ENCODE assay signal across 9 mouse cellular contexts in the genomic region with DNA sequence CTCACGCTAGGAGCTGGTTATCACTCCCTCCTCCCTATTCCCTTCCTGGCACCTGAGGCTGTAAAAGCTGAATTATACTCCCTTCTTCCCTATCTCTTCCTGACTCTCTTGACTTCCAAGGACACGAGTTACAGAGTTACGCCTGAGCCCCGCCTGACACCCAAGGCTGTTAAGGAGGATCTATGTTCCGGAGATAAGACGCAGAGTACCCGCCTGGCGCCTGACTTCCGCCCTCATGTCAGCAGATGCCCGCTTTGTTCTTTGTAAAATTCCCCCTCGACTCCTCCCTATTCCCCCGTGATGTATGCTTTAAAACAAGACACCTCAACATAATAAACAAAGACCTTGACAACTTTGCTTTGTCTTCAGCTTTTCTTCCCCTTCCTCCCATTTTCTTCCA. TPM values are rescaled to one million over a fixed set of nuclear protein-coding genes. Genes with fewer than 3 reads are reported as not detected.
DNase-seq lines count a peak whose midpoint lies in the region; ATAC-seq lines count a peak whose summit lies in the region.
"Had no signal": no experiment of that assay in that cellular context is flagged by ENCODE, and none has a peak within 500 bp of the region (broad histone marks: within the 10 kb centered on the region; RNA-seq: fewer than 3 reads in every experiment).

No protein-coding gene starts in this region.

- no peak overlapping the region; the same call in 1 of the 2 replicates for H3K4me2 ChIP-seq in hindbrain, embryonic 12.5 days (replicated peaks)
- H3K4me2 ChIP-seq: liver, embryonic 15.5 days had no signal

- WGBS in hindbrain, embryonic 10.5 days = 28% methylated on average over 12 of the region's 12 CpGs
- WGBS in hindbrain, embryonic 12.5 days = 29% methylated on average over 12 of the region's 12 CpGs
- 3% methylated on average over 12 of the region's 12 CpGs for WGBS in large intestine, adult 2 months

- H3K9me3 ChIP-seq in hindbrain, embryonic 10.5 days = no peaks in the 10 kb centered on the region
- H3K9me3 ChIP-seq in hindbrain, embryonic 12.5 days (replicated peaks) = no peaks in the 10 kb centered on the region
- H3K9me3 ChIP-seq: liver, embryonic 15.5 days had no signal

- H3K27ac ChIP-seq in hindbrain, embryonic 10.5 days = no peak overlapping the region
- H3K27ac ChIP-seq in hindbrain, embryonic 12.5 days = no peak overlapping the region
- H3K27ac ChIP-seq: liver, embryonic 15.5 days had no signal

- intact Hi-C loops in left cerebral cortex, postnatal 4 days (cut with DNase I) = no loop called here

- no peak for ATAC-seq in hindbrain, embryonic 12.5 days (ENCODE audit: low FRiP score)

- H3K4me3 ChIP-seq in hindbrain, embryonic 10.5 days = no peak overlapping the region
- H3K4me3 ChIP-seq in hindbrain, embryonic 12.5 days = no peak overlapping the region
- H3K4me3 ChIP-seq: liver, embryonic 15.5 days had no signal

- DNase-seq in hindbrain, embryonic 10.5 days (ENCODE audit: low spot score) = peak; percentile 5
- DNase-seq in adrenal gland, postnatal 10 days = peak; percentile 56
- peak; percentile 79 for DNase-seq in large intestine, adult 2 months (ENCODE audit: low read depth, low spot score)
- DNase-seq in splenic B cell, adult 2 months (ENCODE audit: low read depth, low spot score) = peak; percentile 82
- no peak for DNase-seq in MN1 (ENCODE audit: low spot score)
- DNase-seq in right cerebral cortex, postnatal 4 days = no peak
- no peak for DNase-seq in left cerebral cortex, postnatal 4 days

- no peaks in the 10 kb centered on the region for H3K36me3 ChIP-seq in hindbrain, embryonic 10.5 days
- H3K36me3 ChIP-seq in hindbrain, embryonic 12.5 days = no peaks in the 10 kb centered on the region
- H3K36me3 ChIP-seq in splenic B cell, adult 2 months (ENCODE audit: control insufficient read depth, insufficient read depth, low read length, poor library complexity, severe bottlenecking) = no peaks in the 10 kb centered on the region
- H3K36me3 ChIP-seq: liver, embryonic 15.5 days had no signal

- H3K4me1 ChIP-seq in hindbrain, embryonic 10.5 days (replicated peaks) = no peaks in the 10 kb centered on the region
- H3K4me1 ChIP-seq in hindbrain, embryonic 12.5 days = no peaks in the 10 kb centered on the region
- H3K4me1 ChIP-seq: liver, embryonic 15.5 days had no signal

- no peaks in the 10 kb centered on the region for H3K27me3 ChIP-seq in hindbrain, embryonic 10.5 days (ENCODE audit: insufficient read depth, poor library complexity, severe bottlenecking)
- no peaks in the 10 kb centered on the region for H3K27me3 ChIP-seq in hindbrain, embryonic 12.5 days
- H3K27me3 ChIP-seq in splenic B cell, adult 2 months (ENCODE audit: control insufficient read depth, insufficient read depth, low read length, poor library complexity, severe bottlenecking) = no peaks in the 10 kb centered on the region
- H3K27me3 ChIP-seq: liver, embryonic 15.5 days had no signal

- H3K9ac ChIP-seq in hindbrain, embryonic 12.5 days = no peak overlapping the region
- H3K9ac ChIP-seq: liver, embryonic 15.5 days had no signal

RNA-seq across cellular contexts. Expression of a gene that starts 46.1 kb away (rescaled TPM):
- polyA plus RNA-seq in hindbrain, embryonic 10.5 days (2016; fragmentation: Nextera tagmentation; extraction: Ambion mirVana) = 0.08 and 0.09 TPM in 2 replicates
- 0.14 and 0.17 TPM in 2 replicates for polyA plus RNA-seq in hindbrain, embryonic 12.5 days (2016; fragmentation: Nextera tagmentation; extraction: Ambion mirVana)
- total RNA-seq in adrenal gland, postnatal 10 days (2021) = under 1 TPM; 0.21 to 0.24 TPM
- 0.52 and 0.64 TPM in 2 replicates for polyA plus RNA-seq in large intestine, adult 2 months (2012; rRNA removed)
- total RNA-seq in left cerebral cortex, postnatal 4 days (2021) = 1 to 10 TPM in 1 of 2 experiments, under 1 TPM in 1; 0.38 to 1.3 TPM

Comparison
In these comparisons a context has a peak if more than half of its experiments do, and no peak if none do; other contexts are left out.
1. DNase-seq: peak in hindbrain, embryonic 10.5 days (single experiment), adrenal gland, postnatal 10 days (single experiment), large intestine, adult 2 months (single experiment) and splenic B cell, adult 2 months (single experiment); none in MN1 (single experiment), right cerebral cortex, postnatal 4 days (single experiment) and left cerebral cortex, postnatal 4 days (single experiment).